Mouse (Mus musculus): Measurements from ENCODE around the gene Ift57.

Gene Ift57

DNA sequence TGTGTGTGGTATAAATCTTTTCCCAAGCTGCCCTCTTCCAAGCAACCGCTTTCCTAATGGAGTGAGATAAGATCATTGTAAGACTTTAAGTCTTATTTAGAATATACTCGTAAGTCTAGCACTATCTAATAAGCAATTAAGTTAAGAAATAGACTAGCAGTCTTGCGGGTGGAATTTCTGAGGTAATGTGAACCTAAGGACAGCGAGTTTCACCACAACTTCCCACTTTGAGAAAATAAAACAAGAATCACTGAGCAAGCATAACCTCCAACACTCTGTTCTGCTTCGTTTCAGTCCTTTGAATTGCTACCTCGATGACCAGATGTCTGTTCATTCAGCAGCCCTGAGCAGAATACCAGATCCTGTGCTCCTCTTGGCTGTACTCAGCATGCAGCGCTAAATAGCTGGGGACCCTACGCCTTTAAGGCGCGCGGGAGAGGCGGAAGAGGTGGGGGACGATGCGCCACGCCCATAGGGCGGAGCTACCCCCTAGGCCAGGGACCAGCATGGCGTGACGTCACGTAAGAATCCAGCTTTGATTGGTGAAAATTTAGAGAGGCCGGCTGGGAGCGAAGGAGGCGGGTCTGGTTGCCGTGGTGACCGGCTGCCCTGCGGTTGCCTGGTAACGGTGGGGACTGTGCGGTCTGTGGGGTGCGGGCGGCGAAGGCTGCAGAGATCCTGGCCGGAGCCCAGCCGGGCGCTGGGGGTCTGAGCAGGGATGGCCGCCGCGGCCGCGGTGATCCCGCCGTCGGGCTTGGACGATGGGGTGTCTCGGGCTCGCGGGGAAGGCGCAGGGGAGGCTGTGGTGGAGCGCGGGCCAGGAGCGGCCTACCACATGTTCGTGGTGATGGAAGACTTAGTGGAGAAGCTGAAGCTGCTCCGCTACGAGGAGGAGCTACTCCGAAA lies at the start of gene Ift57:
Gene Ift57, plus strand, starts transcription at position 614 of the 906 bp plus-strand sequence.
- DNase-seq (ENCODE audit: extremely low spot score, low spot score): peak; percentile 99

DNA sequence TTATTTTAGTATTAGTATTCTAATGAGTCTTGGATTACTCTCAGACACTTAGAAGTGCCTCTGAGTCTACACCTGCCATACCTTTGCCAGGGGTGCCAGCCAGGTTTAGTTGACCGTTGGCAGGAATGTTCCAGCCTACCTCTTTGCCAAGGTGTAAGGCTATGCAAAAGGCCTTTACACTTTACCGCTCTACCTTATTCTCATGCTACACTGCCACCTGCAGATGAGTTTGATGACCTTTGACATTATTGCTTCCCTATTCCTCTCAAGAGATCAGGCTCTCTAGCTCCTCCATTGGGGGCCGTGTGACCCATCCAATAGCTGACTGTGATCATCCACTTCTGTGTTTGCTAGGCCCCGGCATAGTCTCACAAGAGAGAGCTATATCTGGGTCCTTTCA lies 41.9 kb upstream of the Ift57 start:
- no peak for DNase-seq (ENCODE audit: extremely low spot score, low spot score)

DNA sequence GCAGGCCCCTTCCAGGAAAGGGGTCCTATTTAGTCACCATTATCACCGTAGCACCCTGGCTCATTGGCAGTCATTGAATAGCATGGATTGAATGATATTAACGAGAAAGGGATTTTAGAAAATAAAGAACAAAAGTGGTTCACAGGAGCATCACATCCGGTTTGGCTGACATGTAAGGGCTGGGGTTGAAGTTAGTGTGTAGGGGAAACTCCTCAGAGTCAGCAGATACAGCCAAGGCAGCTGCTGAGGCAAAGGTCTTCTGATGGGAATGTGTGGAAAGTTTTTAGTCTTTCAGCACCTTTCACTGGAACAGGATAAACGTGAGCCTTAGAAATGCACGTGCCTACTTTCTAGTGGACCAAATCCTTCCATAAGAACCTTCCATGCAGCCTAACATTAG lies 41.0 kb upstream of the Ift57 start:
- no peak for DNase-seq (ENCODE audit: extremely low spot score, low spot score)

DNA sequence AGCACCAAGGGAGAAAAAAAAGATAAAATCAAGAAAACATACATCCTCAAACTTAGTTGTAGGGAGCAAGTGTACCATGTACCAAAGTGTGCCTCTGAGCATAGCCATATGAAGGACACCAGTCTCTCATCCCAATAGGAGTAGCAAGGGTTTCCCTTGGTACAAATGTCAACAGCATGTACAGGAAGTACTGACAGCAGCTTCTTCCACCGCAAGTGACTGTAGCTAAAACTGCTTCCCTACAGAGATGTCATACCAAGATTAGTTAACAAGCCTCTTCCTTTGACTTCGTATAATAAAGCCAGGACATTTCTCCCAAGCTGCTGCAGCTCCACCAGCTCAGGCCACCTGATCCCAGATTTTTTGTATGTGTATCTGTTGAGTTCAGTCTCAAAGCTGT lies 39.9 kb upstream of the Ift57 start:
- DNase-seq (ENCODE audit: extremely low spot score, low spot score): no peak

DNA sequence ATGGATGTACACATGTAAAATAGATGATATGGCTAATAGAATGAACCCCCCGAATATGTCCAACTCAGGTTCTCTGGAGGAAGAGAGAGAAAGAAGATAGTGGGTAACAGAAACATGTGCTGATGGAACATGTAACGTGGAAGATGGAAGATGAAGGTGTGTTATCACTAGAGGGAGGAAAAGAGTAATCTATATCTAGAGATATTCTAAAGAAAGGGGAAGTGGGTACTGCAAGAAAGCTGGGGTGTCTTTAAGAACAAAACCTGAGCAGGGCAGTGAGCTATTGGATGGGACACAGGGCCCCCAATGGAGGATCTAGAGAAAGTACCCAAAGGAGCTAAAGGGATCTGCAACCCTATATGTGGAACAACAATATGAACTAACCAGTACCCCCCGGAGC lies 38.9 kb upstream of the Ift57 start:
- DNase-seq (ENCODE audit: extremely low spot score, low spot score): no peak

DNA sequence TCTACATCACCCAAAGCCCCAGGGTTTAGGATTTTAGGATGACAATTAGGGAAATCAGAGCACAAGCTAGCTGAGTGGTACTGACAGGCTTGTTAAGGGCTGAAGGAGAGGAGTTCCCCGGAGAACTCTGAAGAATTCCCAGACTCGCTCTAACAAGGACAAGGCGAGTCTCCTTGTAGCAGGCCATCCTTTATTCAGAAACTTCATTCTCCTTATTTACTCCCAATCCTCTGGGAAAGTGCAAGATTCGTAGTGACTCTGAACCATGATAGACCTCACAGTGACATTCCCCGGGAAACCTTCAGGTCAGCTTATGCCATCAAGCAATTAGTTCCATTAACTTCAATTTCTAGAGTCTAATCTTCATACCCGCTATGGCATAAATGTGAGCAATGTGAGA lies 36.8 kb upstream of the Ift57 start:
- DNase-seq (ENCODE audit: extremely low spot score, low spot score): no peak

DNA sequence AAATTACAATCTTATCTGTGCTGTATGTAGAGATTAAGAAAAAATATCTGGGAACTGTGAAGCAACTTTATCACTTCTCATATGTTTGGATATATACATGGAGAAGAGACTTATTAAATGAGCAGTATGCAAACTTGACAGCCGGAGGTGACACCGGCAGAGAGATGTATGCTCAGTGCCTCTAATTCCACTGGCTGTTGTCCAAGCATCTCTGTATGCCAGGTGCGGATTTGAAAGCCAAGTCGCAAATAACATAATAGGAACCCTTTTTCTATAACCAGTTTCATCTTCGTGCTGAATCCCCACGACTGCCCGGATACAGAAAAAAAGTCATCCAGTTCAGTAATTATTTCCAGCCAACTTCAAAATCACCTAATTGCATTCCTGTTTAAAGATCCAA lies 34.4 kb upstream of the Ift57 start:
- DNase-seq (ENCODE audit: extremely low spot score, low spot score): no peak

DNA sequence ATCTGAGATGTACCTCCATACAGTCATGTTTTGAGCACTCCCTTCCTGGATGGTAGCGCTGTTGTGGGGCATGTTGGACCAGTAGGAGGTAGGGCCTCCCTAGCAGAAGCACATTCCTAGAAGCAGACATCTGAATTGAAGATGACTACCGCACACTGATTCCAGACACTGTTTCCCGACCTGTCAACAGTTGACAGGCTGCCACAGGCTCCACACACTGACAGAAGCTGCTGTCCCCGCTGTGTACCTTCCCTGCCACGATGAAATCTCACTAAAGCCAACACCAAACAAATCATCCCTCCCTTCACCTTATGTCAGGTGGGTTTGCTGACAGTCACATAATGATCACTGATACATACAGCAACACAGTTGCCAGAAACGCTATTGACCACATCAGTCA lies 19.4 kb upstream of the Ift57 start:
- DNase-seq (ENCODE audit: extremely low spot score, low spot score): no peak

DNA sequence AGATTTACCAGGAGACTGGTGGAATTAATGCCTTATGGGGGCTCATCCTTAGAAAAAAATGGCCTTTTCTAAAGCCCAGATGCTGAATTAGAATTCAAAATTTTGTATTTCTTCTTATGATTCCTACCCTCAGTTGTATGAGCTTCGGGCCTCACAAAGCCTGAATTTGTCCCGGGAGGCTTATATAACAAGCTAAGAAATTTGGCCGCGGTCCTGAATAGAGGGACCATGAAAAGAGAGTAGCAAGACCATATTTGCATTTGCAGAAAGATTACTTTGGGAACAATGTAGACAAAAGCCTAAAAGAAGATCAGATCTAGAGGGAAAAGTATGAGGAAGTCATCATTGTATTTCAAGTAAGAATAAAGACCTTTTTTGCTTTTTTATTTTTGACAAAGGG lies 14.1 kb upstream of the Ift57 start:
- no peak for DNase-seq (ENCODE audit: extremely low spot score, low spot score)

DNA sequence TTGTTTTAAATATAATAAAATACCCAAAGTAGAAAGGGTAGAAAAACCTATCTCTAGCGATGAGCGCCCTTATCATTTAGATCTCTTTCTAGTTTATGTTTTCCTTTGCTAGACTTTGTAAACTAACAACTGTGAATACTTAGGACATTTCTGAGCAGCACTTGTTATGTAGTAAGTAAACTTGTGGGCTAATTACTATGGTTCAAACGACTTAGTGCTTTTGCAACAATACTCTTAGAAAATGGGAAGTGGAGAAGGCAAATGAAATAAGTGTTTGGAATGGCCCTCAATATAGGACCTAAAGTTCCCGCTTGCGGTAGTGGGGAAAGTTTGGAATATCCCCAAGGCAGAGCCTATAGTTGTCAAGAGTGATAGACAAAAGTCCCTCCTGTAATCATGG lies 788 bp downstream of the Ift57 start:
- DNase-seq (ENCODE audit: extremely low spot score, low spot score): no peak

DNA sequence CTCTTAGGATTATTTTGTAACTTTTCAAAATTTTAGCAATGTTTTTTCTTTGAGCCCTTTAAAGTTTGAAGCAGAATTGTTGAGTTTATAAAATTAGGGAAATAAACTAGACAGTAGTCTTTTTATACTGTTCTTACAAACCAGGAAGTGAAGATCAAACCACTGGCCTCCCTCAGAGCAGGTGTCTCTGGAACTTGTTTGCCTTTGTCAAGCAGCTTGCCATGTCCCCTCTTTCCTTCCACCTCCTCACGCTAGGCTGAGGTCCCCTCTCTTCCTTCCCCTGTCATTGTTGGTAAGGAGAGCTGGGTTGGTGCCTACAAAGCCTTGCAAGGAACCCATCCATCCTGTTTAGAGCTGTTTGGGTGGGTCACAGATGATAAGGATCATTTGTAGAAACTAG lies 9.0 kb downstream of the Ift57 start:
- DNase-seq (ENCODE audit: extremely low spot score, low spot score): no peak

DNA sequence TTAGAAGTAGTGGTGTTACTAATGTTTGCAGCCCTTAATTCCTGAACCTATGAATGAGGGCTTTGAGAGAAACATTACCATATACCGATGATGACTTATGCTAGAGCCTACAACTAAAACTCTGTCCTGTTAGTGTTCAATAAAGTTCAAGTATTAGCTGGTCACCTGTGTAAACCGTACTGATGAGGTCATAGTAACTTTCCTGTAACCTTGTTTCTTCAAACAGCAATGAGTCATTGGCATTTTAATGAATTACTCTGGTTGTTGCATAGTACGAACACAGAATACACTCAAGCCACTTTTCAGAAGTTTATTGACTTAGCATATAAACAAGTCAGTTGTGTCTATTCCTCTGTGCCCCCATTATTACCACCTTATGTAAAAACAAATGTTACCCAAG lies 11.2 kb downstream of the Ift57 start:
- DNase-seq (ENCODE audit: extremely low spot score, low spot score): no peak

DNA sequence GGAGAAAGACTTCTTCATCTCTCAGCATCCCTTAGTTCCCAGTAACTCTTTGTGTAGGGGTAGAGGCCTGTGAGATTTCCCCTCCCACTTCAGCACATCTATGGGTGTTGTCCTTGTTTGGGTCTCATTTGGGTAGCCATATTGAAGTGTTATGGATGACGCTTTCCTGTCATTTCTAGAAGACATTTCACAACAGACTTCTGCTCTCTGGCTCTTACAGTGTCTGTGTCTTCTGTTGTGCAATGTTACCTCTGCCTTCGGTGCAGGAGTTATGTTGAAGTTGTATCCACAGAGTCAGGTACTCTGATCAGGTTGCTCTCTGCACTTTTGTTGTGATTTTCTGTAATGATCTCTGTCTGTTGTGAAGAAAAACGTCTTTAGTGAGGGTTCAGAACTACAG lies 14.3 kb downstream of the Ift57 start:
- DNase-seq (ENCODE audit: extremely low spot score, low spot score): no peak

DNA sequence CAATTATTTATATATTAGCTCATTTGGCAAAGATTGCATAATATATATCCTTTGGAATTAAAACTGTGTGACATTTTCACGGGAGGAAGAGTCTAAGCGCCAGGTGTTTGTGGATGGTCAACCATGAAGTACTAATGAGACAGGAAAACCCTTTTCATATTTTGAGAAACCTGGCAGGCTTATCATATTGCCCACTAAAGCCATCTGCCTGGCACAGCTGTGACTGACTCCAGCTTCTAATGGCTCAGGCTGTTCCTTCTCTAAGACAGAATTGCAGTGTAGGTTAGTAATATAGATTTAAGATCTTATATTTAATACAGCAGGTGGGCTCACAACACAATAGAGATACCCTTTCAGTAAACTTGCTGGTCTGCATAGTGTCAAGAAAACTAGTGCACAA lies 21.6 kb downstream of the Ift57 start:
- DNase-seq (ENCODE audit: extremely low spot score, low spot score): no peak

DNA sequence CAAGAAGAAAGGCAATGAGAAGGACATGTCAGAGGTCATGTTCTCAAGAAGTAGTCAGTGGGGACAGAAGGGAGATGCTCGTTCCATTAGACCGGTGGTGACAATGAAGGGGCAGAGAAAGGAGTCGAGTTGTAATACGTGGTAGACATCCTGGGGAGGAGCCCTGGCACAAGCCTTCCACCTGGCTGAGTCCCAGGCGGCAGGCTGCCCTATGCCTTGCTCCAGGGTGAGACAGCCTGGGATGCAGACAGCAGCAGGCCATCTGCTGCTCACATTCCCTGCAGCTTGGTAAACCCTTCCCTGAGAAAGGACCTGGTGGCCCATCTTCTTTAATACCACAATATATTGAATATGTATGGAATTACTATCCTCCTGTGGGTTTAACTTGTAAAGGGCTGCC lies 22.6 kb downstream of the Ift57 start:
- no peak for DNase-seq (ENCODE audit: extremely low spot score, low spot score)

DNA sequence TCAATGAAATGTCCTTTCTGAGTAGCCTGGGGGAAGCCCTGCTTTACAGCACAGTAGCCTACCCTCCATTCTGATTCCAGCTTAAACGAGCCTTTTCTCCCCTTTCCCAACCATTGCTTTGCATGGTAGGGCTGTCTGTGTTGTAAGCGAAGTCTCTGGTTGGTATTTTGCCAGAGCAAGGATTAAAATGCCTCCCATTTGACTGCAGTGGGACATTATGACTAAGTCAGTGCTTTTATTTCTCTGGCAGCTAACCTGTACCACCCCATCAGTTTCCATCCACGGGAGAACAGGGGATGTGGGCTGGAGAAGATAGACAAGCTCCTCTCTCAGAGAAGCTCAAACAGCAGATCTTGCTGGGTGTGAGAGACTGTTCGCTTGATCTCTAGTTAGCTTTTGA lies 24.2 kb downstream of the Ift57 start:
- DNase-seq (ENCODE audit: extremely low spot score, low spot score): no peak

DNA sequence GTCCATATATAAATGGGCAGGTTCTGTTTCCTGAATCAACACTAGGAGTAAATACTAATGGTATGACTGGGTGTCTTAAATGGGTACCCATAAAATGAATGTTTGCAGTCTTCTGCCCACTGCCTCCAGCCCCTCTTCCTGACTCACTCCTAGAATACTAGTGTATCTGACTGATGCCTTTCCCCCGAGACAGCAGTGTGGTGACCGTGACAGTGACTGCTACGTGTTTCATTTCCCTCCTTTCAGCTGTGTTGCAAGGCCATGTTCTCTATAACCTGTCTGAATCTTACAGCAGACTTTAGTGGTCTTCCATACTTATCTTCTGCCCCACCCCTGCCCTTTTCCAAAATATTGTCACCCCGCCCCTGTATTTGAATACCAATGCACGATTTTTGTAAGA lies 25.2 kb downstream of the Ift57 start:
- no peak for DNase-seq (ENCODE audit: extremely low spot score, low spot score)

DNA sequence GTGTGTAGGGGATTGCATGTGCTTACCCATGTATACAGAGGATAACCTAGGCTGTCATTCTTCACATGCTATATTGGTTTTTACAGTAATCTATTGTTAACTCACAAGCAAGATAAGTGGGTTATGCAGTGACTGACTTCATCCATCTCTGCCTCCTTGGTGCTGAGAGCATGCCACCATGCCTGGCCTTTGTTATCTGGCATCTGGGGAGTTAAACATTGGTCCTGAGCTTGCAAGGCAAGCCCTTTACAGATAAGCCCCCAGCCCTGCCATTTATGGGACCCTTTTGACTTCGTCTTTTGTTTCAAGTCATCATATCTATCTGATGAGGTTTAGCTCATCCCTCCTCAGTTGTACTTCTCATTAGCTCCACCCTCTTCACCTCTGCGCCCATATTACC lies 25.9 kb downstream of the Ift57 start:
- no peak for DNase-seq (ENCODE audit: extremely low spot score, low spot score)

DNA sequence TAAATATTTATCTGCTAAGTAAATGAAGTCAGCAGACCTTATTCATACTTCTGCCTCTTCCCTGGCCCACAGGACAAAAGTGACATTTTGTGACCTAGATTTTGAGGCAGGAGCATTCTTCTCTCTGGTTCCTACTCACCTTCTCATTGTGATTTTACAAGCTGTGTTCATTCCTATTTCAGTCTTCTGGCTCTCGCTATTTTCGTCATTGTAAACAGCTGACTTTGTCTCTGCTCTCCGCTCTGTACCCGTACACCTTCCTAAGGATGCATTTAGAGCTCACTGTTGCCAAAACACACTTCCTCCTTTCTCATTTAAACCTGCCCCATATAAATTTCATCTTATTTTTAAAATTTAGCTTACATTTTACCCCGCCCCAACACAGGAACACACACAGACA lies 26.4 kb downstream of the Ift57 start:
- no peak for DNase-seq (ENCODE audit: extremely low spot score, low spot score)

DNA sequence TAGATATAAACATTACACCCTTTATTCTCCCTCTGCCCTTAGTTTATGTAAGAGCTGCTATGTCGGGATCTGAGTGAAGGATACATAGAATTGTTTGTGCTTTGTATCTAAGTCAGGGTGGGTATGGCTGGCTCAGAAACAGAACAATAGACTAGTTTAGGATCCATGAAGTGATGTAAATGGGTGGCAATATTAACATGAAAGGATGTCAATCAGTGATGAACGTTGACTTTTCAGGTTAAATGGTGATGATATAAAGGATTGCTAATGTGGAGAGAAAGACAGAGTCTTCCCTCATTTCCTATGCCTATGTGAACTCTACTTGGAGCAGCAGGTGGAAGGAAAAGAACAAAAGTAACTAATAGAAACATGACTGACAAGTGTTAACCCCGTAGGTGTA lies 27.2 kb downstream of the Ift57 start:
- no peak for DNase-seq (ENCODE audit: extremely low spot score, low spot score)

DNA sequence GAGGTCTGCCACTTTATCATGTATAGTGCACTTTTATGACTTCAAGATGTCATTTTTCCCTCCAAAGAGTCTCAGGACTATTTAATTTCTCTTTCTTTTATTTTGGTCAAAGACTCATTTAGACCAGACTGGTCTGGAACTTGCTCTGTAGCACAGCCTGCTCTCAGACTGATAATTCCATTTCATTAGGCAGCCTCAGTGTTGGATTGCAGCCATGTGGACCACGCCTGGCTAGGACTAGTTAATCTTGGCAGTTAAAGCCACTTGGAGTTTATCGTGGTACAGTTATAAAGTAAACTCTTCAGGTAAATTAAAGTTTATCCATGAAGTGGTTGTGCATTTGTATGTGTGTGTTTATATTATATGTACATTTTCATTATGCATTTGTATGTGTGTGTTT lies 27.7 kb downstream of the Ift57 start:
- no peak for DNase-seq (ENCODE audit: extremely low spot score, low spot score)

DNA sequence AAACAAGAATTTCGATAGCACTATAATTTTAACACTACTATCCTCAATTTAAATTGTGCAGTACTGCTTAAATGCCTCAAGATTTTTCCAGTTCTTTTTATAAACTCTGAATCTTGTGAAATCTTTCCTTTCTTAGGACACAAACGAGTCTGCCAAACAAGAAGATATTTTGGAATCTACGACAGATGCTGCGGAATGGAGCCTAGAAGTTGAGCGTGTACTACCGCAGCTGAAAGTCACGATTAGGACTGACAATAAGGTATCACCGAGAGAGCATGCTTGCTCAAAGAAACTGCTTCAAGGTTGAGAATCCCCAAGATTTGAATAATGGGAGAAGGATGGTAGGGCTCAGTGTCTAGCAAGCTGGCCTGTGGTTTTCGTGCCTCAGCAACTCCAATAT lies 37.5 kb downstream of the Ift57 start:
- no peak for DNase-seq (ENCODE audit: extremely low spot score, low spot score)

DNA sequence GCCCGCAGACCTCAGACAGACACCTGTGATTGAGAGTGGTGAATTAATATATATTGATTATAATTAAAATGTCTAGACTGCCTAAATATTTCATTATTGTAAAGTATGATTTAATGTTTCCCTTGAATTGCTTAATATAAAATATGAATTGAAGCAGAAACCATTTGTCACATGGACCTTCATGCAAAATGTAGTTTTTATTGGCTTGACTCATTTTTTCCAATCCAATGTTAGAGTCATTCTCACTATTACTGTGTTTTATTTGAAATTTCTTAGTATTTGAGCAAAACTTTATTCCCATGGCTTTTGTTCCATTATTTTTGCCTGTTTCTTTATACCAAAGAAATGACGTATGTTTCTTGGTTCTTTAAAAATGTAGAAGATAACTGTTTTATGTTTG lies 48.3 kb downstream of the Ift57 start:
- no peak for DNase-seq (ENCODE audit: extremely low spot score, low spot score)

DNA sequence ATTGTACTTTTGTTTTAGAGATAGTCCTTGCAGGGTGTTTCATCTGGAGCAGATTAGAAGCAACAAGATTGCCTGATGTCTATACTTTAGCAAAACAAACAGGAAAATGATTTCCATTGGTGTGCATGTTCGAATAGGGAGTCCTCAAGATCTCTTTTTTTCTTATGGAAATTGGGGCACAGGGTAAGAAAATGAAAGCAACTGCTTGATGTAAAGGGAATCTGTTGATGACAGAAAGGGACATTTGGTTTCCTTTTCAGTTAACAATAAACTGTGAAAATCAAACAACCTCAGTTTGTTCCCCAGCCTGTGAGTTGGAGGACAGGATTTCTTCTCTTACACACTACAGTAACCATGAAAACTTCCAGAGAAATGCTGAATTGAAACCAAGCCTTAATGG lies 53.9 kb downstream of the Ift57 start:
- DNase-seq (ENCODE audit: extremely low spot score, low spot score): no peak
